Mouse (Mus musculus) CH12F3 (cell line): ENCODE data around the gene Mpnd.

Experiments used
- in situ Hi-C: fragments of 300-500 bp; cut with MboI; formaldehyde crosslinking; loops from 2 replicates; pipeline ENCODE4 v1.14.3; 2020; ENCODE audit warnings: low sequenced_read_pairs

The Mpnd gene

DNA sequence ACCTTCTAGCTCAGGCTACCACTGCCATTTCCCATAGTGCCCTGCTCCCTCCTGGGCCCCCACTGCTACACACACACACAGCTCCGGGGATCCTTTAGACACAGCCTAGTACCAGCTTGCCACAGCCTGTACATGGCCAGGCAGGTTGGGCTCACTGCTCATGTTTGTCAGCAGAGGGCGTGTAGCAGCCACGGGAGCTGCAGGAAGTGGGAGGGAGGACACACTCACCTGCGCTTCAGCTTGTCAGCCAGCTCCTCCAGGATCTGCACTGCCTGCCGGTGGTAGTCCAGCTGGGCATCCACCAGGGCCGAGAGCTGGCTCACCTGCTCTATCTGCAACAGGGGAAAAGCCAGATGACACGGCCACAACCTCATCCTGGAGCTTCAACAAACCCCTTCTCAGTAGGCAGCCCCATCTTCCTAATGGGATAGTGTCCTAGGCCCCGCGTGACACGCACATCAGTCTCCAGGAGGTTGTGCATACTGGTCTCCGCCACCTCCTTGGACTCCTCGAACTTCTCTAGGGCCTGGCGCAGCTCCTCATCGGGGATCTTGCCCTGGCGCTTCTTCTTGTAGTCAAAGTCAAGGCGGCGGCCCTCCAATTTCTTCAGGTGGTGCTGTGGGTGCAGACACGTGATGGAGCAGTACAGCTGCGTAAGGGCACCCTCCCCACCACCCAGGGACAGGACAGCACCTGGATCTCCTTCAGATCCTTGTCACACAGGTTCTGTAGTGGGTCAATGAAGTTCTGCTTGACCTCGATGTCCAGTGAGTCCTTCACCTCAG, 13.0 kb downstream of the Mpnd start:
- in situ Hi-C loops, result no loop called here

DNA sequence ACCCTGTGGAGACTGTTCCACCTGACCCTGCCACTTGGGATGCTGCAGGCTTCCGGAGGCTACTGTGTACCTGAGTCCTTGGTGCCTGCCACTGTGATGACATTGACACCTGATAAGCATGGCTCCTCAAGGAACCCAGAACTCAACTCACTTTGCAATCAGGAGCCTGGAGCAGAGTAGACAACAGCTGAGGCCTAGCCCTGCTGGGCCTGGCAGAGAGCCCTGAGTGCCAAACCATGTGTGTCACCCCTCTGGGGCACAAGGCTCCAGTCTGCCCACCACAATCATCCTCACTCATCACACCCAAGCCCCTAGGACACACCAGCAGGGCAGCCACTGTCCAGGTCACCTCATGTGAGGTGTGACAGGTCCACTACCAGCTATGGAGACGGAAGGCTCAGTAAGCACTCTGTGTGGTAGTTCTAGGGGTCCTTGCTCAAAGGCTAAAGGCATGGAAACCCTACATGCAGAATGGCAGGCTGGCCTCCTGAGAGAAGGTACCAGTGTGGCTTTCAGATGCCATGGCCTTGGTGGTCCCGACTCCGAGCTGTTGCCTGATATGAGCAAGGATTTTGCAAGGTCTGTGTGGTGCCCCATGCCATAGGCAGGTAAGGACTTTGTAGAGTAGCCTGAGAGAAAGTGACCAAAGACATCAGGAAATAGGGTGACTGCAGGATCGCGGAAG, 15.0 kb downstream of the Mpnd start:
- in situ Hi-C loops, result no loop called here

DNA sequence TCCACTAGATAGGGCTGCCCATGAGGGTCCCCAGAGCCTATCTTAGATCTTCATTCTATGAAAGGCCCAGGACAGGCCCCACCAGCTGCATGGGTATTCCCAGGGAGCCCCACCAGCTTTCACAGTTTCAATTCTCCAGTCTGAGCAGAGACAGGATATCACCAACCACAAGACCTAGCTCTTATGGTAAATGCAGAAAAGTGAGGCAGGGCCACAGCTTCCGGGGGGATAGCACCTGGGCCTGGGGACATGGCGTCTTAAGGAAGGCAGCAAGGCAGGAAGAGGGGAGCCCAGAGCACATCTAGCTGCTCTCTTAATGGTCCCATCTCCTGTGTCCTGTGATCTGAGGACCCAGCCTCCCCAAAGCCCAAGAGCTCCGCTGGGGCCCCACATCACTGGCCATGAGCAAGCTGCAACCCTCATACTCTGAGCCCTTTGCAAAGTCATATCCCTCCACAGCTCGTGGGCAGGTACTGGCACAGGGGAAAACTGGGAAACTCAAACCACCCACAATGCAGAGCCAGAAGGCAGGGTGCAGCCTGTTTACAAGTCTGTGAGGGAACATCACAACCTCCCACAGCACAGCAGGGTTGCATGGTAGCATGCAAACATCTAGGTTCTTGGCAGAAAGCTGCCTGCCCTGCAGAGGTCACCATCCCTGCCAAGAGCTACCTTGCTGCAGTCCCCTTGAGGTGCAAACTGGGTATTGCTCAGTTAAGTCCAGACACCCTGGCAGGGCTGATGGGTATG, 15.8 kb downstream of the Mpnd start:
- in situ Hi-C loops, result no loop called here

- in situ Hi-C loops, result no loop called here
These were observed 16.8 kb downstream of the Mpnd start for GRCm38 (mm10) chr17:56022131-56022988.

DNA sequence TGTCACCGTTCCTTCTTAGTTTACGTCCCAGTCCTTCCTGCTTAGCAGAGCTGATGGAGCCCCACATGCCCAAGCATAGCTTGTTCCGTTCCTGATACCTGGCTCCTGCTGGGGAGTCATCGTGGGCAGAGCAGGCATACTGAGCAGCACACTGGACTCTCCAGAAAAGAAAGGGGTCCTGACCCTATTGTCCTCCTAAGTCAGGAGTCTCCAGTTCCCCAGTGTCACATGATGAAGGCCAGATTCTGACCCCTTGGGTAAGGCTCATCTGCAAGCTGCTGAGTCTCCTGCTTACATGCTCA, 17.4 kb downstream of the Mpnd start:
- in situ Hi-C loops, result no loop called here

- in situ Hi-C loops, result no loop called here
These were observed 17.9 kb downstream of the Mpnd start for GRCm38 (mm10) chr17:56023386-56023785.

GRCm38 (mm10) chr17:56024476-56024875, 19.0 kb downstream of the Mpnd start:
- in situ Hi-C loops, result no loop called here

GRCm38 (mm10) chr17:56024931-56025330, 19.4 kb downstream of the Mpnd start:
- in situ Hi-C loops, result no loop called here

- in situ Hi-C loops, result no loop called here
These were observed 20.8 kb downstream of the Mpnd start for GRCm38 (mm10) chr17:56026303-56026702.

DNA sequence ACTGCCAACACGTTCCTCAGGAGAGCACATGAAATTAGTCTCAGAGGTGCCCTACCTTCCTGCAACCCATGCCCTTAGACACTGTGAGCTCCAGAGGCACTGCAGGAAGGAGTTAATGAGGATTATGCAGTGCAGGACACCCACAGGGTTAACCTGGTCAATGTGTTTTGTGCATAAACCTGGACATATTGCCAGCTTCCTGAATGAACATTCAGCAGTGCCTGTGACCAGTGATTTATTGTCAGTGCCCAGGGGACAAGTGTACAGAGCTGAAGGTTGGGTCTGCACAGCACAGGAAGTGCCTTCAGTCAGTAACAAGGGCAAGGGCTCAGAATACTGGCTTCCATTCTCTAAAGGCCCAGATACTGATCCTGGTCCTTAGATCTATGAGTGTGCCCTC, 21.4 kb downstream of the Mpnd start:
- in situ Hi-C loops, result no loop called here

DNA sequence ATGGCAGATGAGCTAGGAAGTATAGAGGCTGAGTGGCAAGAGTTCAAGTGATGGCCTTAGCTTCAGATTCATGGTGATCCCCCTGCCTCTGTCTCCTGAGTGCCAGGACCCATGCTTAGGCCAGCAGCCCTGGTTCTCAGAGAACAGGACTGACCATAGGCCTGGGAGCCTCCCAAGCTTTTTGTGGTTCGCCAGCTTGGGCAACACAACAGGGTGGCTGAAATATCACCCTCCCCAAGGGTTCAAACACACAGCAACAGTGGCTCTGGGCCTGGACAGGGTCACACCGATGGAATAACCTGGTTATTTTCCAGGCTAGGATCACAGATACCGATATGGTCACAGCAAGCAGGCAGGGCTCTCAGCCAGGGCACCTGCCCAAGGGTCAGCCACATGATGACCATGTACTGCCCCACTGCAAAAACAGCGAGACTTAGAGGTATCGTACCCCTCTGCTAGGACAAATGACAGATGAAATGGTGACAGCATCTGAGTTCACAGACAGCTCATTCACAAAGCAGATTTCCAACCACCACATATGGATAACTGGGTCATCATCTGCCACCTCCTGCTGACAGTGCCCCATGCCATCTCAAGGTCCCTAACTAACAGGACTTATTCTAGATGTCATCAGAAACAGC, 22.4 kb downstream of the Mpnd start:
- in situ Hi-C loops, result no loop called here

- in situ Hi-C loops, result no loop called here
These were observed 24.8 kb downstream of the Mpnd start for GRCm38 (mm10) chr17:56030238-56030870.

DNA sequence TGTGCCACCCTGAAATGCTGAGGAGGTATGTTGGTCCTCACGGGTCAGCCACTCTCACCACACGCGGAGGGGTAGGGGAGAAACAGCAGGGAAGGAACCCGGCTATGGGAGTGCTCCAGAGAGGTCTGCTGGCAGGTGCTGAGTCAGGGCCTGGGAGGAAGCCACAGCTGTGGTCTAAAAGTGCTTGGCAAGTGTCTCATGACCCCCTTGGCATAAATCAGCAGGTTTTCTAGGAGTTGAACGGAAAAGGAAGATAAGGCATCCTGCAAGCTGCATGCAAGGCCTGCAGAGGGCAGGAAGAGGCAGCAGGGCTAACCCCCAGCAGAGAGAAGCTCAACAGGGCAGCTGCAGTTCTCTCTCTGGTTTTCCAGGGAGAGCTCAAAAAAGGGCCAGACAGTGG, 25.4 kb downstream of the Mpnd start:
- in situ Hi-C loops, result no loop called here

GRCm38 (mm10) chr17:56031431-56031830, 25.9 kb downstream of the Mpnd start:
- in situ Hi-C loops, result no loop called here

DNA sequence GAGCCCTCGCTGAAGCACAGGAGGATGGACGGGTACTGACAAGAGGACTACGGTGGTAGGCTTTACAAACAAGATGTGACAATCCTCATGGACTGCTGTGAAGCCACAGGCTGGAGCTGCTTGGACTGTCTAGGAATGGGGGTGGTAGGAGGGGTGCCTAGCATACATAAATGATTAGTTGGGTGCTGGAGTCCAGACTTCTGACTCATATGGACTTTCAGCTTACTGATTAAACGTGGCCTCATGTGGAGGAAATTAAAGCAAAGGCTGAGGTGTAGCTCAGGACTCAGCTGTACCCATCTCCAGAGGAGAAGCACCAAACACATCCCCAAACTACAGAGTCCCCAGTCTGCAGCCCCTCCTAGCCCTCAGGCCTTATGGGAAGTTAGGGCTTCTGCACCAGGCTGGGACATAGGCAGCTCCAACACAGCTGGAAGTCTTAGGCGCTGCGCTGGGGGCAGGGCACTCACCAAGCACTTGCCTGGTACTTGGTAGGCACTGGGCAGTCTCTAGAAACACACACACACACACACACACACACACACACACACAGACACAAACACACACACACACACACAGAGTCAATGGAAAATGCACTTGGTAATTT, 26.7 kb downstream of the Mpnd start:
- in situ Hi-C loops, result no loop called here

GRCm38 (mm10) chr17:56032831-56033230, 27.3 kb downstream of the Mpnd start:
- in situ Hi-C loops, result no loop called here

- in situ Hi-C loops, result no loop called here
These were observed 28.7 kb downstream of the Mpnd start for GRCm38 (mm10) chr17:56034040-56034725.

GRCm38 (mm10) chr17:56034726-56035100, 29.2 kb downstream of the Mpnd start:
- in situ Hi-C loops, result no loop called here

DNA sequence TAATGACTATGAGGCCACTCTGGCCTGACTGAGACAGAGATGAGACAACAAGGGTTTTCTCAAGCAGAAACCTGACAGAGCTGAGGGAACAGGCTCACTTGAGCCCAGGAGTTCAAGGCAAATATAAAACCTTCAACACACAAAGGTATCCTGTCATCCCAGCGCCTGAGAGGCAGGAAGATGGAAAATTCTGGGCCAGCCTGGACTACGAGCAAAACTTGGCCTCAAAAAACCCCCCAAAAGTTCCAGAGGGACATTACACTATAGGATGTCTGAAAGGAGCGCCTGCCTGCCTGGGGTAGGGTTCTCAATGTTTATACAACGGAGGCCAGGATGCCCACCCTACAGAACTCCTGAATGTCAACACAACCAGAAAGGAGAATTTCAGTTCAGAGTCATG, 29.7 kb downstream of the Mpnd start:
- in situ Hi-C loops, result no loop called here
